Mouse (Mus musculus) olfactory bulb, adult 2 months (tissue): ENCODE measurements at regions not wholly inside any gene's neighbourhood (a gene's known extent, or its start where the extent isn't known, plus 50 kb on each side); places are given as distances from the start of the nearest gene placed in this dataset.

Source experiments
- CTCF ChIP-seq: fragments of 200-500 bp; IDR thresholded peaks from 2 replicates; pipeline ENCODE4 v1.5.1; 2012; ENCODE audit warnings: low read depth, mild to moderate bottlenecking, low read length, moderate library complexity; ENCODE audit not compliant: insufficient read depth
- POLR2A ChIP-seq: fragments of 200-500 bp; IDR thresholded peaks from 2 replicates; pipeline ENCODE4 v1.6.1; 2012; ENCODE audit warnings: mild to moderate bottlenecking, low read depth, low read length, moderate library complexity; ENCODE audit not compliant: insufficient read depth

DNA sequence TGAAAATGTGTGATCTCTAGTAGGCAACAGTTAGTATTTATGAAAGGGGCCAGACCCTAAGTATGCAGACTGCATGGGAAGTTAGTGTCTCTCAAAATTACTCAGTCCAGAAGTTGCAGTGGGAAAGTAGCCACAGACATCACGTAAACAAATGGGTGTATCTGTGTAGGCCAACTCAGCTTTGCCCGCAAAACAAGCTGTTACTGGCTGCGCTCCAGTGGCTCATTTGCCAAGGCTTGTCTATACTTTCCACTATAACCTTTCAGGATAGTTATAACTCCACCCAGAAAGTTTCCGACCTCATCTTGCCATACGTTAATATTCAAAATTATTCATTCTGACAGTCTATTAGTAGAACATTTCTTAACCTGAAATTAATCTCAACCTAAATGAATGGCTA is 222.4 kb upstream of the Atp2b1 start:
- TF ChIP-seq POLR2A (no peak), CTCF (no peak)
